Mouse (Mus musculus): ENCODE data around the gene Efcab8. TPM values are rescaled to one million over a fixed set of nuclear protein-coding genes. Genes with fewer than 3 reads are reported as not detected.

The Efcab8 gene
- polyA plus RNA-seq, 1 experiment from 2014 or later, result not detected

GRCm38 (mm10) chr2:153833291-153833690 lies 53.6 kb downstream of the Efcab8 start:
- Histone ChIP-seq H3K9me3 (no peaks in the 10 kb centered on the region), H3K36me3 (replicated peaks) (no peaks in the 10 kb centered on the region), H3K27ac (replicated peaks) (no peak overlapping the region), H3K4me3 (no peak overlapping the region), H3K4me1 (no peaks in the 10 kb centered on the region), H3K27me3 (replicated peaks; ENCODE audit: low read depth, poor library complexity, severe bottlenecking) (no peaks in the 10 kb centered on the region)
- WGBS, result 87% methylated on average over 8 of the region's 8 CpGs
- no peak for DNase-seq (ENCODE audit: low spot score)

- Histone ChIP-seq H3K27me3 (replicated peaks; ENCODE audit: low read depth, poor library complexity, severe bottlenecking) (no peaks in the 10 kb centered on the region), H3K9me3 (no peaks in the 10 kb centered on the region), H3K4me1 (peaks cover 8% of the 10 kb centered on the region), H3K36me3 (replicated peaks) (no peaks in the 10 kb centered on the region), H3K4me3 (no peak overlapping the region), H3K27ac (replicated peaks) (no peak overlapping the region)
- no peak for DNase-seq (ENCODE audit: low spot score)
- WGBS, result 78% methylated on average over 8 of the region's 8 CpGs
These were observed 63.1 kb downstream of the Efcab8 start for GRCm38 (mm10) chr2:153842854-153843253.

GRCm38 (mm10) chr2:153848389-153848788 lies 68.7 kb downstream of the Efcab8 start:
- H3K4me3 ChIP-seq, result no peak overlapping the region
- 83% methylated on average over 3 of the region's 3 CpGs for WGBS
- no peaks in the 10 kb centered on the region for H3K36me3 ChIP-seq (replicated peaks)
- no peak for DNase-seq (ENCODE audit: low spot score)
- 0 out of 2 replicates have a peak, but pooled peaks cover 5% of the 10 kb centered on the region for H3K9me3 ChIP-seq
- H3K27ac ChIP-seq (replicated peaks), result no peak overlapping the region
- peaks cover 3% of the 10 kb centered on the region for H3K4me1 ChIP-seq
- no peaks in the 10 kb centered on the region for H3K27me3 ChIP-seq (replicated peaks; ENCODE audit: low read depth, poor library complexity, severe bottlenecking)

- Histone ChIP-seq H3K4me1 (peaks cover 9% of the 10 kb centered on the region), H3K27me3 (replicated peaks; ENCODE audit: low read depth, poor library complexity, severe bottlenecking) (no peaks in the 10 kb centered on the region), H3K4me3 (no peak overlapping the region), H3K36me3 (replicated peaks) (no peaks in the 10 kb centered on the region), H3K27ac (replicated peaks) (no peak overlapping the region), H3K9me3 (0 out of 2 replicates have a peak, but pooled peaks cover 5% of the 10 kb centered on the region)
- WGBS, result 86% methylated on average over 6 of the region's 6 CpGs
- DNase-seq (ENCODE audit: low spot score), result peak; percentile 15
These were observed 70.8 kb downstream of the Efcab8 start for GRCm38 (mm10) chr2:153850351-153851029.

- peak; percentile 60 for DNase-seq (ENCODE audit: low spot score)
- 58% methylated on average over 4 of the region's 4 CpGs for WGBS
These were observed 71.3 kb downstream of the Efcab8 start for GRCm38 (mm10) chr2:153851030-153851360.

GRCm38 (mm10) chr2:153853544-153853943 lies 73.8 kb downstream of the Efcab8 start:
- H3K27ac ChIP-seq (replicated peaks), result no peak overlapping the region; the same call in 1 of the 2 replicates
- DNase-seq (ENCODE audit: low spot score), result no peak
- H3K36me3 ChIP-seq (replicated peaks), result no peaks in the 10 kb centered on the region
- peaks cover 9% of the 10 kb centered on the region for H3K4me1 ChIP-seq
- 14% methylated on average over 5 of the region's 5 CpGs for WGBS
- H3K27me3 ChIP-seq (replicated peaks; ENCODE audit: low read depth, poor library complexity, severe bottlenecking), result no peaks in the 10 kb centered on the region
- no peak overlapping the region for H3K4me3 ChIP-seq
- H3K9me3 ChIP-seq, result 0 out of 2 replicates have a peak, but pooled peaks cover 8% of the 10 kb centered on the region

More at GRCm38 (mm10) chr2:153851030-153851360, 71.3 kb downstream of the Efcab8 start:
- no peak overlapping the region for H3K4me3 ChIP-seq
- peaks cover 9% of the 10 kb centered on the region for H3K4me1 ChIP-seq
- H3K27ac ChIP-seq (replicated peaks), result no peak overlapping the region
- H3K9me3 ChIP-seq, result 0 out of 2 replicates have a peak, but pooled peaks cover 5% of the 10 kb centered on the region
- no peaks in the 10 kb centered on the region for H3K36me3 ChIP-seq (replicated peaks)
- H3K27me3 ChIP-seq (replicated peaks; ENCODE audit: low read depth, poor library complexity, severe bottlenecking), result no peaks in the 10 kb centered on the region

- Histone ChIP-seq H3K27me3 (replicated peaks; ENCODE audit: low read depth, poor library complexity, severe bottlenecking) (no peaks in the 10 kb centered on the region; the same call in 1 of the 2 replicates), H3K36me3 (replicated peaks) (no peaks in the 10 kb centered on the region), H3K27ac (replicated peaks) (no peak overlapping the region), H3K4me1 (no peaks in the 10 kb centered on the region), H3K4me3 (no peak overlapping the region), H3K9me3 (0 out of 2 replicates have a peak, but pooled peaks cover 3% of the 10 kb centered on the region)
- DNase-seq (ENCODE audit: low spot score), result no peak
- 55% methylated on average over 2 of the region's 2 CpGs for WGBS
These were observed 79.8 kb downstream of the Efcab8 start for GRCm38 (mm10) chr2:153859581-153859980.

- Histone ChIP-seq H3K4me3 (no peak overlapping the region), H3K4me1 (no peaks in the 10 kb centered on the region)
- WGBS, result 88% methylated on average over 11 of the region's 11 CpGs
These were observed 80.6 kb downstream of the Efcab8 start for GRCm38 (mm10) chr2:153860315-153860714.

GRCm38 (mm10) chr2:153860715-153861114 lies 81.0 kb downstream of the Efcab8 start:
- Histone ChIP-seq H3K9me3 (0 out of 2 replicates have a peak, but pooled peaks cover 3% of the 10 kb centered on the region), H3K27me3 (replicated peaks; ENCODE audit: low read depth, poor library complexity, severe bottlenecking) (no peaks in the 10 kb centered on the region; the same call in 1 of the 2 replicates), H3K36me3 (replicated peaks) (no peaks in the 10 kb centered on the region), H3K27ac (replicated peaks) (no peak overlapping the region), H3K4me3 (no peak overlapping the region), H3K4me1 (no peaks in the 10 kb centered on the region)
- no peak for DNase-seq (ENCODE audit: low spot score)
- 77% methylated on average over 3 of the region's 3 CpGs for WGBS

More at GRCm38 (mm10) chr2:153860315-153860714, 80.6 kb downstream of the Efcab8 start:
- H3K27ac ChIP-seq (replicated peaks), result no peak overlapping the region
- no peaks in the 10 kb centered on the region for H3K36me3 ChIP-seq (replicated peaks)
- no peaks in the 10 kb centered on the region; the same call in 1 of the 2 replicates for H3K27me3 ChIP-seq (replicated peaks; ENCODE audit: low read depth, poor library complexity, severe bottlenecking)
- H3K9me3 ChIP-seq, result 0 out of 2 replicates have a peak, but pooled peaks cover 3% of the 10 kb centered on the region
- DNase-seq (ENCODE audit: low spot score), result no peak

GRCm38 (mm10) chr2:153861960-153862359 lies 82.2 kb downstream of the Efcab8 start:
- no peak for DNase-seq (ENCODE audit: low spot score)
- Histone ChIP-seq H3K36me3 (replicated peaks) (no peaks in the 10 kb centered on the region), H3K9me3 (0 out of 2 replicates have a peak, but pooled peaks cover 3% of the 10 kb centered on the region), H3K27me3 (replicated peaks; ENCODE audit: low read depth, poor library complexity, severe bottlenecking) (no peaks in the 10 kb centered on the region; the same call in 1 of the 2 replicates), H3K4me3 (no peak overlapping the region), H3K27ac (replicated peaks) (no peak overlapping the region), H3K4me1 (no peaks in the 10 kb centered on the region)
- WGBS, result 75% methylated on average over 3 of the region's 3 CpGs

GRCm38 (mm10) chr2:153870984-153871383 lies 91.3 kb downstream of the Efcab8 start, which contains the start of gene Sun5:
Sun5 (minus strand) TSS chr2:153871084.
- DNase-seq (ENCODE audit: low spot score), result no peak
- H3K4me1 ChIP-seq, result no peaks in the 10 kb centered on the region
- H3K27me3 ChIP-seq (replicated peaks; ENCODE audit: low read depth, poor library complexity, severe bottlenecking), result no peaks in the 10 kb centered on the region
- no peak within 1 kb of the TSS for H3K4me3 ChIP-seq
- H3K9me3 ChIP-seq, result no peaks in the 10 kb centered on the region
- no peak within 1 kb of the TSS for H3K27ac ChIP-seq (replicated peaks)
- 90% methylated on average over 4 of the region's 4 CpGs for WGBS
- H3K36me3 ChIP-seq (replicated peaks), result no peaks in the 10 kb centered on the region

- no peaks in the 10 kb centered on the region for H3K9me3 ChIP-seq
- no peak for DNase-seq (ENCODE audit: low spot score)
- no peak within 1 kb of the TSS for H3K4me3 ChIP-seq
- no peaks in the 10 kb centered on the region for H3K36me3 ChIP-seq (replicated peaks)
- H3K27ac ChIP-seq (replicated peaks), result no peak within 1 kb of the TSS
- H3K4me1 ChIP-seq, result no peaks in the 10 kb centered on the region
- 71% methylated on average over 9 of the region's 9 CpGs for WGBS
- H3K27me3 ChIP-seq (replicated peaks; ENCODE audit: low read depth, poor library complexity, severe bottlenecking), result no peaks in the 10 kb centered on the region
These were observed 95.0 kb downstream of the Efcab8 start, which contains the start of gene Bpifb2 for GRCm38 (mm10) chr2:153874745-153875144. Bpifb2 (plus strand) TSS chr2:153875045.

All from embryonic facial prominence, embryonic 10.5 days (tissue).